Mouse (Mus musculus) neutrophil, adult 5-6 weeks (primary cell): ENCODE data around the gene Fam155a. TPM values are rescaled to one million over a fixed set of nuclear protein-coding genes. Genes with fewer than 3 reads are reported as not detected.

Source experiments
- ATAC-seq: fragments of 151-379, 151-347 bp; 2 replicates; pipeline ENCODE4 v1.8.0; 2017; ENCODE audit warnings: mild to moderate bottlenecking, moderate TSS enrichment; ENCODE audit not compliant: insufficient number of reproducible peaks, poor library complexity, low FRiP score, severe bottlenecking; ENCODE audit errors: extremely low read depth
- total RNA-seq: library from RNA; stranded (forward); fragments of 200-1000 nt; gene quantifications from 2 replicates; pipeline ENCODE4 v1.2.3, GENCODE M21; 2017

Gene Fam155a
- total RNA-seq, 1 experiment from 2014 or later = not detected

DNA sequence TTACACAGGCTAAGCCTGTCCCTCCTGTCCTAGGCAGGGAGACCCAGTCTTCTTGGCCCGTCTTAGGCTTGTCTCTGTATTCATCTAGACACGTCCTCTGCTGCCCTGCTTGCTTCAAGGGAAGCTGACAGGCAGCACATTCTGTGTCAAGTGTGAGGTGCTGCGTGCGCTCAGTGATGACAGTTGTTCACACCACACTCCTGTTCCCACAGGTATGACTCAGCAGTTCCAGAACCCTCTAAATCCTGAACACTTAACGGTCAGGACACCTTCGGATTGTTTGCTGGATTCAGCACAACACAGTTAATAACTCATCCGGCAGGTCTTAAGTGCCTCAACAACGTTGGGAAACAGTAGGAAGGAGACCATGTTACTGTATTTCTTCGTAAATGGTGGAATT, 532.0 kb downstream of the Fam155a start:
- no peak for ATAC-seq

DNA sequence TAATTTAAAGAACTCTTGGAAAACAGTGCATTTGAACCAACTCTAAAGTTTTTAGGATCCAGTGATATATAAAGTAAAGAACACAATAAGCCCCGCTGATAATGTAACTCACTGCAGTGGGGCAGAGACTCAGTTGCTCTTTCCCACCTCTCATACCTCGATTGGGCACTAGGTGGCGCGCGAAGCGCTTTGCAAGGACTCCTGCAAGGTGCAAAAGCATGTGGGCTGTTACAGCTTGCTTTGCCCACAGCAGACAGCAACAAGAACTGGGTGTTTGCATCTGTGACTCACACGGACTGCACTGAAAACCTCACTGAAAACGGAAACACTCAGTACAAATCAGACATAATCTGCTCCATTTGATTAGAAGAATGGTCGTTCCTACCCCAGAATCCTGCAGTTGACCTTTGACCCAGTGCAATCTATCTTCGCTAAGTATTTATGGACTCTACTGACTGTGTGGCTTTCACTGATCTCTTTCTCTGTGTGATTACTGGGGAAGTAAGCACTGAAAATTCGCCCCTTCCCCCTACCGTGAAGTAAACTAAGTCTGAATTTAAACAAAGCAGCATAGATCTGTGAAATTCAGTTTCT, 537.5 kb downstream of the Fam155a start:
- no peak for ATAC-seq

DNA sequence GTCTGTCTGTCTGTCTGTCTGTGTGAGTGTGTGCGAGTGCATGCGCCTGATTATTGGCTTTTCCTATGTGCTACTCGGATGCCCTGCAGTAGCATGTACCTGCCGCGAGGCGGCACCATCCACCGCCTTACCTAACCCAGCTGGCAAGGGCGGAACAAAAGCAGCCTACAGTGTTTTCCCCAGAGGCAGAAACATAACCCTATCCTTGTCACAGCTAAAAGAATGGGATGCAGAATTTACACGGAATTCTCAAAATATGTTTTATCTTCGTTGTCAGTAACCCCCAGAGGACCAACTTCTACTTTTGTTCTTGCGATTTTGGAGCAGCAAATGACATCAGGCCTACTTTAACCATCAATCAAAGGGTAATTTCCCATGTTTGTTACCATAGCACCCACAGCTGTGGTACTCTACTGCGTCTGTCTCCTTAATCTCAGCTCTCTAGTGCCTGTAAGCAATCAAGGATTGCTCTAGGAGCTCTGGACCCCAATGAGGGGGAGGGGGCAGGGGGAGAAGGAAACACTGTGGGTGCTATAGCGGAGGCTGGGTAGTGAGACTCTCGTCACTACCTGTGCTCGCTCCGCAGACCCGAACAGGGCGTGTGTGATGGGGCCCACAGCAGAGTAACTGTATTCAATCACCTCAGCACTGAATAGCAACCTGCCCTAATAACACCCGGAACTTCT, 543.0 kb downstream of the Fam155a start:
- ATAC-seq = no peak

- no peak for ATAC-seq
Observed at GRCm38 (mm10) chr8:9226767-9227166, 544.2 kb downstream of the Fam155a start.

- no peak for ATAC-seq
Observed at GRCm38 (mm10) chr8:9211751-9212150, 559.2 kb downstream of the Fam155a start.

GRCm38 (mm10) chr8:9207505-9208051, 563.4 kb downstream of the Fam155a start:
- ATAC-seq = no peak

DNA sequence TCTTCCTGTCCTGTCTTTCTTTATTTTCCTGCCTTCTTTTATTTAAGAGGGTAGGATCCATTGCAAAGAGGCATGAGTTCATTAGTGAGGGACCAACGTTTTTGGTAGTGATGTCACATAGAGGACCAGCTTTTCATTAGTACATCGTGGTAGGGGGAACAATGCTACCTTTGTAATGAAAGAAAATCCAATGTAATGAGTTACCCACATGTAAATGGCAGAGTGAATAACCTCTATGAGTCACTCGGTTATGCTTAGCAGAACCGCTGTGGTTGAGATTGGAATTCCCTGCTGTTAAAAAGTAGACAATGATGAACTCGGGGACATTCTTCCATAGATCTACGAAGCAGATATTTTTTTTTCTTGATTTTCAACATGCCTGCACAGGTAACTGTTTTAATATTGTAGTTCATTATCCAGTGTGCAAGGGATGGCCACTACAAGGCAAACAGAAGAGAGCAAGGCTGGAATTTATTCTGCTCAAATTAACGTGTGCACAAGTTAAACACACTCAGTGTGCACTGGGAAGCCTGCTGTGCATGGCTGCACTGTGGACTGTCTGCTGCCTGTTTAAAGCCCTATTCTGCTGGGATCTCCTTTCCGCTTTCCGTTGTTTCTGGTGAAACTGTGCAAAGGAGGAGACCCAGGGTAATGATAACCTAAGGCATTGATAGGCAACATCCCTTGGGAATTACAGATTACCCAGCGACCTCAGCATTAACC, 566.5 kb downstream of the Fam155a start:
- no peak for ATAC-seq

DNA sequence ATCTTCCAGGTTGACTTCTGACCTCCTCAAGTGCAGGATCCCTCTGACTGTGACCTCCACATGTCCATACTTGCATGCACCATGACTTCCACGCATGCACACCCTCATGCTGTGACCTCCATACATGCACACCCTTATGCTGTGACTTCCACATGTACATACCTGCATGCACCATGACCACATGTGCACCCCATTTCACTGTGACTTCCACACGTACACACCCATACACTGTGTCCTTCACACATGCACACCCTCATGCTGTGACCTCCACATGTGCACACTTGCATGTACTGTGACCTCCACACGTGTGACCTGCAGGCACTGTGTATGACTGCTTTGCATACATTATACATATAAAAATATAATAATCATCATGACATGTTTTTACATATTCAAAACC, 570.9 kb downstream of the Fam155a start:
- ATAC-seq = no peak

DNA sequence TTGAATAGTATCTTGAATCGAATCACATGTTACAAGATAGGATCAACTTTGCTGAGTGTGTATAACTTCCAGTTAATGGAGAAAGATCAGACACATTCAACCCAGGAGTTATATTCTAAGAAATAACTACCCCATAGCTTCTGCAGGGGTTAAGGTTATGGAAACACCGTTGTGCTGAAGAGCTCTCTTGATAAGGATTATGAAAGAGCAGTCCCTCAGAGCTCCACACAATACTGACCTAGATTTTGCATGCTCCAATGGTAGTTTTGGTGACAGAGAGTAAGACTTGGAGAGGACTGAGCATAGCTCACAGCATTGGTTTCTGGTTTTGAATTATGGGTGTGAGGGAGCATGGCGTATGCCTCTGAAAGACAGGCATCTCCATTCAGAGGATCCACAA, 579.3 kb downstream of the Fam155a start:
- ATAC-seq = no peak

GRCm38 (mm10) chr8:9188616-9189015, 582.3 kb downstream of the Fam155a start:
- no peak for ATAC-seq

DNA sequence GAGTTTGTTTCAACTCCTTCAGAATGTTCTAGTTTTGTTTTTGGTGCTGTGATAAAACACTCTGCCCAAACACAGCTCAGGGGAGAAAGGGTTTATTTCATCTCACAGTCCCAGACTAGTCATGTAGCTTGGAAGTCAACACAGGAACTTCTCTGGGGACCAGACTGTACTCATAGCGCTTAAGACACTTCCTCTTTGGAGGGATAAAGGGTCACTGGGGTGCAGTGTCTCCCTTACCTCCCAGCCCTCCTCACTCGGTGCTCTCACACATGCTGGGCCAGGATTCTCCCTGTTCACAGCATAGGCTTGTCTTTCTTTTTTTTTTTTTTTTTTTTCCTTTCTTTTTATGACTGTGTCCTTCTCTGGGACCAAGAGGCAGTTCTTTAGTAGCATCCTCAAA, 585.8 kb downstream of the Fam155a start:
- no peak for ATAC-seq

GRCm38 (mm10) chr8:9182461-9182860, 588.5 kb downstream of the Fam155a start:
- no peak for ATAC-seq

GRCm38 (mm10) chr8:9180686-9181315, 590.2 kb downstream of the Fam155a start:
- no peak for ATAC-seq

GRCm38 (mm10) chr8:9176974-9177373, 594.0 kb downstream of the Fam155a start:
- ATAC-seq = no peak

DNA sequence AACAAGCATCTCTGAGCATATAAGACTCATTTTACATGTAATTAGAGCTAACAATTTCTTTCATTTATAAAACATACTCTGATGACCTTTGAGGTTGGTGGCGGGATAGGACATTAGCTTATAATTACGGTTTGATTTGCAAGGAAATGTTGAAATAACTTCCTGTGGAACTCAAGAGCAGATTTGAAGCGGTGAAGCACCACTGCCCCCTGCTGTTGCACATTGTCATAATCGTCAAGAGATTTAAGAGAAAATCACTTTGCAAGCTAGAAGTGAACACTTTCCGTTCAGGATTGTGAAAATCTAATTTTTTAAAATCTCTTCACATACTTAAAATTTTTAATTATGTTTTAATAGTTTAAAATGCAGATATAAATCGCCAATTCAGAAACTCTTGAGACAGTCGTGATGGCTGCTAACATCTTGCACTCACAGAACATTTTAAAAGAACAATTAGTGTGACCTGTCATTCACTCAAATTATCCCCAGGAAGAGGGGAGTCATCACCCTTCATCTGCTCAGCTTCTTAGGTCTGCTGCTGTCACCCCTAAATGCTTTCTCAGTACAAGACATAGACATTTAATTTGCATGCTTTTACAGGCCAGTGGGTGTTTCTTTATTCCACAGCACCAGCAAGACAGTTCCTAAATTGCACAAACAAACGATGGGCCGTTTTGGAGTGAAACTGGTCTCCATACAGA, 595.9 kb downstream of the Fam155a start:
- no peak for ATAC-seq

- ATAC-seq = no peak
Observed at GRCm38 (mm10) chr8:9171848-9172247, 599.1 kb downstream of the Fam155a start.

- ATAC-seq = no peak
Observed at GRCm38 (mm10) chr8:9167995-9168394, 603.0 kb downstream of the Fam155a start.

- no peak for ATAC-seq
Observed at GRCm38 (mm10) chr8:9161606-9162005, 609.4 kb downstream of the Fam155a start.

GRCm38 (mm10) chr8:9159322-9159721, 611.6 kb downstream of the Fam155a start:
- no peak for ATAC-seq
